Mouse (Mus musculus): Measurements from ENCODE around the gene Atf7ip. TPM values are rescaled to one million over a fixed set of nuclear protein-coding genes. Genes with fewer than 3 reads are reported as not detected.
"Not testable (repeated sequence)": the region's sequence is repeated elsewhere in the genome, so short reads cannot be mapped to it uniquely, and the experiment has no call there.

The Atf7ip gene
- polyA plus RNA-seq (2012; ENCODE audit: insufficient read depth, insufficient read length, low replicate concordance, missing spikeins): 143 TPM in 1 of 2 replicates, not detected in the other

DNA sequence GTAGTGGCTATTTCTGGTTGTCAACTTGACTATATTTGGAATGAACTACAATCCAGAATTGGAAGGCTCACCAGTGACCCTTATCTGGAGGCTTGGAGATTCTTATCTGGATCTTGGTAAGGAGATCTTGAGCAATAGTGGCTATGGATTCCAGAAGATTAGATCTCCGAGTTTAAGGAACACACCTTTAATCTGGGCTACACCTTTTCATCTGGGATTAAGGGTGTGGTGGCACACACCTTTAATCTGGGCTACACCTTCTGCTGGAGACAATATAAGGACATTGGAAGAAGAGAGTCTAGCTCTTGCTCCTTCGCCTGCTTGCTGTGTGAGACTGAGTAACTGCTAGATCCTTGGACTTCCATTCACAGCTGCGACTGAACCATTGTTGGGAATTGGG lies at the start of gene Atf7ip:
Atf7ip (plus strand) TSS at position 301 of the 400 bp plus-strand sequence.
- not testable (repeated sequence) for H3K27ac ChIP-seq (ENCODE audit: insufficient read depth, low read depth, low read length); H3K4me1 ChIP-seq (ENCODE audit: control insufficient read depth, insufficient read depth, low read length); H3K4me3 ChIP-seq (ENCODE audit: insufficient read depth, low read depth, low read length)
- 95% methylated on average over 3 of the region's 3 CpGs for WGBS

DNA sequence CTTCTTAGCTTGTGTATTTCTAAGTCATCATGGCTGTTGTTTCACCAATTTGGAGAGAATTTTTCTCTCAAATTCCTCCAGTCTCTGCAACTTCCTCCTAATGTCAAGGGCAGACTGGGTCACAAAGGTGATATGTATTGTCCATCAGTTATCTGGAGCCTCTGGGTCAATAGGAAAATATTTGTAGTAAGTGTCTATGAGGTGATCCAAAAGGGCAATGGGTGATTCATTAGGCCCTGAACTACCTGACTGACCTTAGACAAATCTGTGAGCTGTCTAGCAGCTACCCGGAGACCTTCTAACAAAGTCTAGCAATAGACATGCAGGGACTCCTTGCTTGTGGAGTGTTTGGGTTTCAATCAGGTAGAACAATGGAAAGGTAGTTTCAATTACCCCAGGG lies 49.7 kb upstream of the Atf7ip start:
- WGBS: 100% methylated on average over 1 of the region's 1 CpGs
- H3K4me3 ChIP-seq (ENCODE audit: insufficient read depth, low read depth, low read length): no peak overlapping the region
- H3K4me1 ChIP-seq (ENCODE audit: control insufficient read depth, insufficient read depth, low read length): no peaks in the 10 kb centered on the region
- no peak overlapping the region for H3K27ac ChIP-seq (ENCODE audit: insufficient read depth, low read depth, low read length)
- no peak for TF ChIP-seq POLR2A (IDR thresholded peaks at IDR 0.05; ENCODE audit: insufficient read depth, low read depth, low read length)
- TF ChIP-seq CTCF (IDR thresholded peaks at IDR 0.05; ENCODE audit: insufficient read depth, low read depth, low read length): no peak

DNA sequence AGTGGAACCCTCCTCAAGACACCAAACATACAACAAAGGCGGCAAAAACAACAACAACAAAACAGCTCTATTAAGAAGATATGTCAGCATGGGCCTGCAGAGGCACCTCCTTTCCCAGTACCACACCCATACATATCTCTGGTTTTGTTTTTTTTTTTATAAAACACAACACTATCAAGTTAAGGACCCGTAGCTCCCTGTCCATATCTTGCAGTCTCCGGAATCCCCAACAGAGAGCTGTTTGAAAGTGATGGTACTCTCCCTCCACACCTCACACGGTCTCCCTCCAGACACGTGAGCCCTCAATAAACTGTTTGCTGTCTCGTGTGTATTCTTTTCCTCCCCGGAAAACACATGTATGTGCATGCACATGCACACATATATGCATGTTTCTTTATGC lies 46.8 kb upstream of the Atf7ip start:
- 0 out of 2 replicates have a peak, but pooled peaks cover 4% of the 10 kb centered on the region for H3K4me1 ChIP-seq (ENCODE audit: control insufficient read depth, insufficient read depth, low read length)
- WGBS: 97% methylated on average over 7 of the region's 7 CpGs
- H3K27ac ChIP-seq (ENCODE audit: insufficient read depth, low read depth, low read length): no peak overlapping the region
- H3K4me3 ChIP-seq (ENCODE audit: insufficient read depth, low read depth, low read length): no peak overlapping the region
- TF ChIP-seq CTCF (IDR thresholded peaks at IDR 0.05; ENCODE audit: insufficient read depth, low read depth, low read length) (no peak), POLR2A (IDR thresholded peaks at IDR 0.05; ENCODE audit: insufficient read depth, low read depth, low read length) (no peak)

DNA sequence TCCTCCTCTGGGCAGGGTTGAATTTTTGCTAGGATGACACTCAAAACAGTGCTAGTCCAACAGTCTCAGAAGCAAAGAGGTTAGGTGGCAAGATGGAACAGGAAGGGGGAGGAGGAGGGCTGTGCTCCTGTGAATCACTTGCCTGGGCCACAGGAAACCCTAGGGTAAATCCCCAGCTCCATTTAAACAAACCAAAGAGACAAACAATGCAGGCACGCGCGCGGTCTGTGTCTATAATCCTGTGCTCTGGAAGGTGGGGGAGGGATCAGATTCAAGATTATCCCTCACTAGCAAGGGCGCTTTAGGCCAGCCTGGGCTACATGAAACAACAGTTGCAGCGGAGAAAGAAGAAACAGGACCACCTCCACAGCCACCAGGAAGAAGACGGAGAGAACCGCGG lies 42.5 kb upstream of the Atf7ip start:
- Histone ChIP-seq H3K4me1 (ENCODE audit: control insufficient read depth, insufficient read depth, low read length) (peaks cover 16% of the 10 kb centered on the region), H3K4me3 (ENCODE audit: insufficient read depth, low read depth, low read length) (no peak overlapping the region), H3K27ac (ENCODE audit: insufficient read depth, low read depth, low read length) (no peak overlapping the region)
- TF ChIP-seq POLR2A (IDR thresholded peaks at IDR 0.05; ENCODE audit: insufficient read depth, low read depth, low read length): no peak
- TF ChIP-seq CTCF (IDR thresholded peaks at IDR 0.05; ENCODE audit: insufficient read depth, low read depth, low read length): no peak
- WGBS: 67% methylated on average over 9 of the region's 9 CpGs

DNA sequence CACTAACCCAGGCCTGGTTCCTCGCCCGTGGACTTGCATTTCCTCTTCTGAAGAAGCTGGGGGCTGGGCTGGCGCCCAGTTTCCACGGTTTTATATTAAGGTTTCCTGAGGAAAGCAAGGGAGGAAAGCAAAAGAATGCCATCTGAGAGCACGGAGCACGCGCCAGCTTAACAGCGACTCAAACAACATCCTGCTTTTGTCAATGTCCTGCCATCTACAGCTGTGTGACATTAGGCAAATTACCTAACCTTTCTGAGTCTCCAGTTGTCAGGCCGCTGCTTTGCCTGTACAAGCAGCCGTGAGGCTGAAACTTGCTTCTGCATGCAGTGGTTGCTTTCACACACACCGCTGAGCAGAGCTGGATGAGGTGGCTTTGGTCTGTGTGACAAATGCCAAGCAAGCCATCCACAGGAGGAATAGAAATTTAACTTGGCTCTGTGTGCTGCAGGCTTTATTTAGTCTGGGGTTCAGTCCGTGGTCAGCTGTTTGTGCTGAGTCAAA lies 41.8 kb upstream of the Atf7ip start:
- 58% methylated on average over 12 of the region's 12 CpGs for WGBS
- peaks cover 23% of the 10 kb centered on the region for H3K4me1 ChIP-seq (ENCODE audit: control insufficient read depth, insufficient read depth, low read length)
- no peak overlapping the region for H3K27ac ChIP-seq (ENCODE audit: insufficient read depth, low read depth, low read length)
- TF ChIP-seq POLR2A (IDR thresholded peaks at IDR 0.05; ENCODE audit: insufficient read depth, low read depth, low read length) (no peak), CTCF (IDR thresholded peaks at IDR 0.05; ENCODE audit: insufficient read depth, low read depth, low read length) (no peak)
- H3K4me3 ChIP-seq (ENCODE audit: insufficient read depth, low read depth, low read length): no peak overlapping the region

DNA sequence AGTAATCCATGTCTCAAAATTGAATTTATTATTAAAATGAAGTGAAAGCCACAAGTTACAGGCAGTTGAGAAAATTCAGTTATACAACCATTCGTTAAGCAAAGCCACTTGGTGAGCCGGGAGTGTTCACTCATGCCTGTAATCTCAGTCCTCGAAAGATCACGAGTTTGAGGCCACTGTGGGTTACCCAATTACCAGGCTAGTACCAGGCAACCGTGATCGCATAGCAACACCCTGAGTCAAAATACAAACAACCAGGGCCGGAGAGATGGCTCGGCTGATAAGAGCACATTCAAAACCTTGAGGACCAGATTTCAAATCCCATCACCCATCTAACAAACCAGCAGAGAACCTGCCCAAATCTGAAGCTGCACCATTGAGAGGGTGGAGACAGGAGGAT lies 40.9 kb upstream of the Atf7ip start:
- Histone ChIP-seq H3K27ac (ENCODE audit: insufficient read depth, low read depth, low read length) (no peak overlapping the region), H3K4me1 (ENCODE audit: control insufficient read depth, insufficient read depth, low read length) (peaks cover 24% of the 10 kb centered on the region), H3K4me3 (ENCODE audit: insufficient read depth, low read depth, low read length) (no peak overlapping the region)
- 77% methylated on average over 8 of the region's 8 CpGs for WGBS
- TF ChIP-seq CTCF (IDR thresholded peaks at IDR 0.05; ENCODE audit: insufficient read depth, low read depth, low read length) (no peak), POLR2A (IDR thresholded peaks at IDR 0.05; ENCODE audit: insufficient read depth, low read depth, low read length) (no peak)

DNA sequence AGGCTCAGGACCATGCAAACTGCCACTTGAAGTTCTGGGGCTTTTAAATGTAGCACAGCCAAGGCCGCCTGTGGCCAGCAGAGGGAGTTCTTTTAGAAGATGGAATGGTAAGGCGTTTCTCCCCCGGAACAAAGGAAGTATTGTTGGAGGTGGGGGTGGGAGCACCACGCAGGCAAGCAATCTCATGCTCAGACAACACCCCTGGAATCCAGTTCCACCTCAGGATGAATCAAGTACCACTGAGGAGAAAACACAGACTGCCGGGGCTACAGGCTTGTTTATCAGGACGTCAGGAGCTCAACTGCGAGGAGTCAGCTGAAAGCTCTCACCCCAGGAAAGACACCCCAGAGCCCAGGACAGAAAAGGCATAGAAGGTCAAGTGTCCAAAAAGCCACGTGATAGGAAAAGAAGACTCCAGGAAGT lies 40.0 kb upstream of the Atf7ip start:
- TF ChIP-seq POLR2A (IDR thresholded peaks at IDR 0.05; ENCODE audit: insufficient read depth, low read depth, low read length) (no peak), CTCF (IDR thresholded peaks at IDR 0.05; ENCODE audit: insufficient read depth, low read depth, low read length) (peak; percentile 71; the same call in 1 of the 2 replicates)
- H3K4me3 ChIP-seq (ENCODE audit: insufficient read depth, low read depth, low read length): no peak overlapping the region
- peak overlapping the region; percentile 49; the same call in 1 of the 2 replicates for H3K27ac ChIP-seq (ENCODE audit: insufficient read depth, low read depth, low read length)
- WGBS: 15% methylated on average over 8 of the region's 8 CpGs
- H3K4me1 ChIP-seq (ENCODE audit: control insufficient read depth, insufficient read depth, low read length): peaks cover 33% of the 10 kb centered on the region

DNA sequence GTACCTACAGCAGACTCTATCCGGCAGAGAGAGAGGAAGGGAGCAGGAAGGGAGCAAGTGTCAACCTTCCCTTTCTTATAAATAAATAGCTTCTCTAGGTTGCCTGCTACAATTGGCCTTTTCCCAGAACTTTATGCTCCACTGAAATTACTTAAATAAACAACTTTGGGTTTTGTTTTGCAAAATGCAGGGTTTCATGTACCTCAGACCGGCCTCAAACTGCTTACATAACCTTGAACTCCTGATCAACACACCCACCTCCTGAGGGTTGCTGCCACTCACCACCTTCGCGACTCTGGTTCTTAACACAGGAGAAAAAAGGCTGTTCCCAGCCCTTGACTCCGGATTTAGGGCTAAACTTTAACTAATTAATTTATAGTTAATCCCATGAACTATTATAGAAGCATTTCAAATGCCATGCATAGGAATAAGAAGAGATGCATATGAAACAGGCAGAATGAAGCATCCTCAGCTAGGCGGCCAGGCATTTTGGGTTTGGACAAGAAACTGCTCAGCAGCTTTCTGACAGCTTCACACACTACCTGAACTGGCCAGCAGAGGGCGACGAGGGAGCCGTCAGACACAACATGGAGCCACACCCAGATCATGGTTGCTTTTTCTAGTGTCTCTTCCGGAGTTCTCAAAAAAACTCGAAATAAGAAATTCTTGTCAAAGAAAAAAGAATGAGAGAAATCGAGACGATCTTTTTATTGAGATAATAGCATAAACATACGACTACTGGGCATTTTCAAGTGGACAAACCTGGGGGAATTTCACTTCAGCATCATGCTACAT lies 38.8 kb upstream of the Atf7ip start:
- 51% methylated on average over 14 of the region's 14 CpGs for WGBS
- no peak overlapping the region for H3K4me3 ChIP-seq (ENCODE audit: insufficient read depth, low read depth, low read length)
- TF ChIP-seq CTCF (IDR thresholded peaks at IDR 0.05; ENCODE audit: insufficient read depth, low read depth, low read length): peak; percentile 68; the same call in 1 of the 2 replicates
- TF ChIP-seq POLR2A (IDR thresholded peaks at IDR 0.05; ENCODE audit: insufficient read depth, low read depth, low read length): no peak
- peaks cover 34% of the 10 kb centered on the region for H3K4me1 ChIP-seq (ENCODE audit: control insufficient read depth, insufficient read depth, low read length)
- peak overlapping the region; percentile 27; the same call in 1 of the 2 replicates for H3K27ac ChIP-seq (ENCODE audit: insufficient read depth, low read depth, low read length)

DNA sequence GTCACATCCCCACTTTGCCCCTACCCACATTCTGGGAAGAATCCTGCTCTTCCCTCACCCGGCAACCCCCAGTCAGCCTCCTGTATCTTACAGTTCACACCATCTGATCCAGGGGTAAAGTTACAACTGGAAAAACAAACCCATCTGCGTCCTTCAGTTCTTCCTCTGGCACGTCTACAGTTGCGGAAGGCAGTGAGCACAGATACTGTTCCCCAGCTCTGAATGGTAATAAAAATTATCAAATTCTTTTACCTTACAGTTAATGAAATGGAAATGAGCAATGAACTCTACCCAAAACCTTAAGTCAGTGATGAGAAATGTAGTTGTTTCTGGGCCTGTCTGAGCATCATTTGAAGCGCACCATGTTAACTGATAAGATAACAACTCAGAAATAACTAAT lies 38.1 kb upstream of the Atf7ip start:
- WGBS: 55% methylated on average over 5 of the region's 5 CpGs

More for the DNA sequence above, 38.1 kb upstream of the Atf7ip start:
- no peak for TF ChIP-seq CTCF (IDR thresholded peaks at IDR 0.05; ENCODE audit: insufficient read depth, low read depth, low read length)
- TF ChIP-seq POLR2A (IDR thresholded peaks at IDR 0.05; ENCODE audit: insufficient read depth, low read depth, low read length): no peak
- H3K4me3 ChIP-seq (ENCODE audit: insufficient read depth, low read depth, low read length): no peak overlapping the region
- H3K27ac ChIP-seq (ENCODE audit: insufficient read depth, low read depth, low read length): peak overlapping the region; percentile 27; the same call in 1 of the 2 replicates
- H3K4me1 ChIP-seq (ENCODE audit: control insufficient read depth, insufficient read depth, low read length): peaks cover 34% of the 10 kb centered on the region
